Comparison of ENCODE assay signal across 14 mouse cellular contexts in genomic region chr4:102557508-102558220, GRCm38 (mm10).
DNase-seq lines count a peak whose midpoint lies in the region; ATAC-seq lines count a peak whose summit lies in the region.
"Had no signal": no experiment of that assay in that cellular context is flagged by ENCODE, and none has a peak within 500 bp of the region (broad histone marks: within the 10 kb centered on the region; RNA-seq: fewer than 3 reads in every experiment).

No protein-coding gene starts in this region.

- peak overlapping the region; percentile 20 for H3K4me2 ChIP-seq in lung, embryonic 16.5 days (ENCODE audit: low read depth, low read length)
- H3K4me2 ChIP-seq in stomach, embryonic 15.5 days, result peak overlapping the region; percentile 11; the same call in 1 of the 2 replicates
- H3K4me2 ChIP-seq: embryonic facial prominence, embryonic 12.5 days; hindbrain, embryonic 15.5 days; midbrain, embryonic 12.5 days had no signal

- no peaks in the 10 kb centered on the region for H3K36me3 ChIP-seq in lung, embryonic 16.5 days (ENCODE audit: control insufficient read depth, insufficient read depth, low read length)
- H3K36me3 ChIP-seq in stomach, embryonic 15.5 days, result no peaks in the 10 kb centered on the region
- H3K36me3 ChIP-seq: embryonic facial prominence, embryonic 12.5 days; hindbrain, embryonic 15.5 days; midbrain, embryonic 12.5 days had no signal

- no peak overlapping the region for H3K4me3 ChIP-seq in lung, embryonic 16.5 days (ENCODE audit: low read length)
- no peak overlapping the region for H3K4me3 ChIP-seq in stomach, embryonic 15.5 days (replicated peaks)
- H3K4me3 ChIP-seq: embryonic facial prominence, embryonic 12.5 days; hindbrain, embryonic 15.5 days; midbrain, embryonic 12.5 days had no signal

- ATAC-seq in lung, embryonic 16.5 days (ENCODE audit: low read depth), result peak; percentile 57
- peak; percentile 95 to 97 for ATAC-seq in hematopoietic stem cell, adult 5-6 weeks (replicated peaks in 1 of 2; ENCODE audit: insufficient read depth in 1 of 2, low FRiP score in 2 of 2, low TSS enrichment in 1 of 2, low read depth in 1 of 2, poor library complexity in 2 of 2, severe bottlenecking in 2 of 2)
- peak; percentile 60 for ATAC-seq in stomach, embryonic 15.5 days (ENCODE audit: insufficient read depth, low FRiP score, low read depth)

- no peaks in the 10 kb centered on the region for H3K27me3 ChIP-seq in lung, embryonic 16.5 days (ENCODE audit: control insufficient read depth, insufficient read depth, low read depth, low read length)
- no peaks in the 10 kb centered on the region for H3K27me3 ChIP-seq in stomach, embryonic 15.5 days (replicated peaks)
- H3K27me3 ChIP-seq: embryonic facial prominence, embryonic 12.5 days; hindbrain, embryonic 15.5 days; midbrain, embryonic 12.5 days had no signal

- no peaks in the 10 kb centered on the region for H3K9me3 ChIP-seq in lung, embryonic 16.5 days (ENCODE audit: control insufficient read depth, low read length)
- H3K9me3 ChIP-seq in stomach, embryonic 15.5 days, result no peaks in the 10 kb centered on the region
- H3K9me3 ChIP-seq: embryonic facial prominence, embryonic 12.5 days; hindbrain, embryonic 15.5 days; midbrain, embryonic 12.5 days had no signal

- peak overlapping the region; percentile 1; the same call in 1 of the 2 replicates for H3K9ac ChIP-seq in lung, embryonic 16.5 days (ENCODE audit: low read length)
- H3K9ac ChIP-seq in stomach, embryonic 15.5 days, result no peak overlapping the region
- H3K9ac ChIP-seq: embryonic facial prominence, embryonic 12.5 days; hindbrain, embryonic 15.5 days; midbrain, embryonic 12.5 days had no signal

- H3K4me1 ChIP-seq in lung, embryonic 16.5 days (replicated peaks; ENCODE audit: control insufficient read depth, insufficient read depth, low read length), result peaks cover 22% of the 10 kb centered on the region
- no peaks in the 10 kb centered on the region; the same call in 1 of the 2 replicates for H3K4me1 ChIP-seq in stomach, embryonic 15.5 days
- H3K4me1 ChIP-seq: embryonic facial prominence, embryonic 12.5 days; hindbrain, embryonic 15.5 days; midbrain, embryonic 12.5 days had no signal

- no peak for DNase-seq in lung, adult 18-20 months
- DNase-seq in heart, adult 8-10 months (ENCODE audit: low spot score), result peak; percentile 57
- DNase-seq in cerebellum, postnatal 14 days, result no peak
- DNase-seq in cerebellum, adult 11 months, result no peak
- no peak for DNase-seq in B cell, adult 2 months
- DNase-seq: cerebellum, adult 11-12 months; kidney, postnatal 36 days; left cerebral cortex, postnatal 4 days had no signal

- peak overlapping the region; percentile 10 for H3K27ac ChIP-seq in lung, embryonic 16.5 days (ENCODE audit: low read length)
- H3K27ac ChIP-seq in stomach, embryonic 15.5 days, result peak overlapping the region; percentile 61
- H3K27ac ChIP-seq: embryonic facial prominence, embryonic 12.5 days; hindbrain, embryonic 15.5 days; midbrain, embryonic 12.5 days had no signal

- 32% methylated on average over 9 of the region's 9 CpGs for WGBS in lung, embryonic 16.5 days
- 43% methylated on average over 9 of the region's 9 CpGs for WGBS in stomach, embryonic 15.5 days
